Mouse (Mus musculus) kidney, postnatal 36 days (tissue): ENCODE measurements around the gene Cacng7.
A peak's percentile ranks its signal among the peaks of the same experiment; 100 is the strongest.

ENCODE experiments used
- DNase-seq, 2 experiments: peaks; one replicate each; pipeline ENCODE4 v3.0.0; 2021 to 2022; ENCODE audit warnings: mixed read lengths in 2 of 2

Gene Cacng7

DNA sequence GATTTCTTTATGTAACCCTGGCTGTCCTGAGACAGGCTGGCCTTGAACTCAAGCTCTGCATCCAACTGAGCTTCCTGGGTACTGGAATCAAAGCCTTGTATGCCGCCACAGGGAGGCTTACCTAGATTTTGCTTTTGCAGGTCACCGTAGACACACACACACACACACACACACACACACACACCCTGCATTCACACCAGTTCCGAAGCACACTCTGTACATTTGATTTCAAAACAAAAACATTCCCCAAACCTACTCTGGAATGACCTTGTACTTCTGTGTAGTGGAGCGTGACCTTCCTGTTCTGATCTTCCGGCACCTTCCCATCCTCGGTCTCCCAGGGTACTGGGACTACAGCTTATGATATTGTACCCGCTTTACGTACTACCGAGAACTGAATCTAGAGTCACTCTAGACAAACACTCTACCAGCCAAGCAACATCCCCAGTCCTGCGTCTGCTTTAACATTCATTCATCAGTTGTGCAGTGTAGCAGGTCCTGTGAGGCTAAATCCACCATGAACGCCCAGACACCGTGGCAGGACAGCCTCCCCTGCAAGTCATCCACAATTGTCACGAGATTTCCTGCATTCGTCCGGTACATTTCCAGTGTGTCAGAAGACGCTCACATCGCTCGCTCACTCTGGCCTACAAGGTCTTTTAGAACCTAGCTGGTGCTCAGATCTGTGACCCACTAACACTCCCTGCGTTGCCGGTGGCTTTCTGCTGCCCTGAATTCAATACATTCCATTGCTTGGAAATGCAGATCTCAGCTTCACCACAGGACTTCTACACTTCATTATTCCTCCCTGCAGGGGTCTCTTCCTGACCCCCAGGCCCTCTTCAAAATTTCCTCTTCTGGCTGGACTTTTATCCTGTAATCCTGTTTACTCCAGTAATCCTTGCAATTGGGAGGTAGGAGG is 14.9 kb downstream of the Cacng7 start:
- DNase-seq: no peak

GRCm38 (mm10) chr7:3348326-3348725 is 15.6 kb downstream of the Cacng7 start:
- DNase-seq: no peak

DNA sequence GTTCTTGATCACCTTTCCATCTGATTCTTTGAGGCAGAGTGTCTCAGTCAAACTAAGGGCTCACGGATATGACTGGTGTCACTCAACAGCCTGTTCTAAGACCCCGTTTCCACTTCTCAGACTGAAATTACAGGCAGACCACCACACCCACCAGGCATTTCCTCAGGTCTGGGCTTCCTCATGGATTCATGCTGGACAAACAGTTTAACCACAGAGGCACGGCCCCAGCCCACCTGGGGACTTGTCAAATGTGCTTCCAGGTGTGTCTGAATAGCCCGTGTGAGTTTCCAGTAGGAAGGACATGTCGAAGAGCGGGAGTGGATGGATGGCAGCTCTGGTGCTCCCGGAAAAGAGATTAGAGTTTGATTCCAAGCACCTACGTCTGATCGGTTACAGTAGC is 17.0 kb downstream of the Cacng7 start:
- DNase-seq: no peak

- no peak for DNase-seq
Measured at GRCm38 (mm10) chr7:3351536-3351935, 18.8 kb downstream of the Cacng7 start.

- no peak for DNase-seq
Measured at GRCm38 (mm10) chr7:3354850-3355249, 22.1 kb downstream of the Cacng7 start.

DNA sequence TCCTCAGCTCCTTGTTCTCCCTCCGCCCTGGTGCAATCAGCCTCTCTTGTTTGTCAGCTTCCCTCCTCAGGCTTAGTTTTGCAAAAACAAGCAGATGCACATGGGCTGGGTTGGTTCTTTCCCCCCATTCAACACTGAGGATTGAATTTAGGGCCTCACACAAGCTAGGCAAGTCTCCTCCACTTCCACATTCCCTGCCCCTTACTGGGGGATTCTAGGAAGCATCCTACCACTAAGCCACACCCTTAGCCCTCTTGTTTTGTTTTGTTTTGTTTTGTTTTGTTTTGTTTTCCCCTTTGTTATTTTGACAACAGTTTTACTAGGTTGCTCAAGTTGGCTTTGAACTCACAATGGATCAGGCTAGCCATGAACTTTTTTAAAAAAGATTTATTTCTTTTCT is 27.9 kb downstream of the Cacng7 start:
- no peak for DNase-seq

DNA sequence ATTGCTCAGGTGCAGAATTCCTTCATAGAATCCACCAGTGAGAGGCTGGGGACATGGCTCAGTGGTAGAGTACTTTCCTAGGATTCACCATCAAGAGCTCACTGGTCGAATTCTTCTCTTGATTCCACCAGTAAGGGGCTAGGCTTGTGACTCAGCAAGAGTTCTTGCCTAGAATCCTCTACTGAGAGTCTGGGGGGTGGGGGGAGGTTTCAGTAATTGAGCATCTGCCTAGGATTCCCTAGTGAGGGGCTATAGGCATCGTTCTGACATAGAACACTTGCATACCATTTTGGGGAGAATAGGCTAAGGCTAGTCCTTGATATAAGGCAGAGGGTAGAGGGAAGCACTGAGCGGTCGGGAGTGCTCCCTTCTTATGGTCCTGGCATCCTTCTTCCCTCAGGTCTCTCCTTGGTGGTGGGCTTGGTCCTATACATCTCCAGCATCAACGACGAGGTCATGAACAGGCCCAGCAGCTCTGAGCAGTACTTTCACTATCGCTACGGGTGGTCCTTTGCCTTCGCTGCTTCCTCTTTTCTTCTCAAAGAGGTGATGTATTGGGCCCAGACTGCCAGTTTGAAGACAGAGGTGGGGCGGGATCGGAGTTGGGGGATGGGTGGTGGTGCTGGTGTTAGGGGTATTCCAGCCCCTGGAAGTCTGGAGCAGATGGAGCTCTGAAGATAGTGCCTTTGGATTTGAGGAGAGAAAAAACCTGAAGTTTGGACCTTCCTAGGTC is 33.0 kb downstream of the Cacng7 start:
- DNase-seq: no peak

DNA sequence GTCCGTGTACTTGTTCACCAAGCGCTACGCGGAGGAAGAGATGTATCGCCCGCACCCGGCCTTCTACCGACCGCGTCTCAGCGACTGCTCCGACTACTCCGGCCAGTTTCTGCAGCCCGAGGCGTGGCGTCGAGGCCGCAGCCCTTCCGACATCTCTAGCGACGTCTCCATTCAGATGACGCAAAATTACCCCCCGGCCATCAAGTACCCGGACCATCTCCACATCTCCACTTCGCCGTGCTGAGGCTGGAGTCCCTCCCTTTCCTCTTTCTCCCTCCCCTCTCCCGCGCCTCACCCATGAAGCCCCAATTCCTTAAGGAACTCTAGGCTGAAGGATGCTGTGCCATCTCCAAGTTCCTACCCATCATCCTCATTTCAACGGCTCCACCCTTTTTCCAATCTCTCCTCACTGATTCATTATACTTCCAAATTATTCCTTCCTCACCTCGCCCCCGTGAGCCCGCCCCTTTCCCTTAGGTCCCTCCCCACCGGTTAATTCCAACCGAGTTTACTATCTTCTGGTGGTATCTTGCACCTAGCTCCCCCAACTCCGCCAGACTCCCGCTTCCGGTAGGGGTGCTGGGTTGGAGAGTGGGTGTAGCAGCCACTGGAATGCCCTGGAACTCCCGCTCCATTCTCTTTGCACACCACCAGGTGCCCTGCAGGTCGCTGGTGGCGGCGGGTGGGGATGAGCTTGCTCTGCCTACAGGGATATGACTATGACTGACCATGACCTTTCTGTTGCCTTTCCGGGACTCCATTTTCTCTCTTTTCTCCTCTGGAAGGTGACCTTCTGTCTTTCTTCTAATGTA is 34.2 kb downstream of the Cacng7 start:
- DNase-seq: peak in 1 of 2 experiments; percentile 17

DNA sequence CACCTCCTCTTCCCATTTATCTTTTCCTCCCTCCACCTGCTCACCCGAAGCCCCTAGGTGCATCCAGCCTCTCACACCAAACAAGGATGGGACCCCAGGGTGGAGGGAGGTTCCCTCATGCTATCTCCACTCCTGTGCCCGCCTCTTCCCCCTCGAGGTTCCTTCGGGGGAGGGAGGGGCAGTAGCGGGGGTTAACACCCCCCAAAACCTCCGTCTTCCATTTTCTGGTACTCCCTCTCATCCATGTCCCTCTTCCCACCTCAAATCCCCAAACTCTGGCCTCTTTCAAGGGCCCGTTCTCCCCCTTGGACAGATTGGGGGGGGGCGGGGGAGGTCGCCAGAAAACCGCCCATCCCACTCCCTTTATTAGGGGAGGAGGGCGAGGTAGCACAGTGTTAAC is 34.8 kb downstream of the Cacng7 start:
- no peak for DNase-seq

DNA sequence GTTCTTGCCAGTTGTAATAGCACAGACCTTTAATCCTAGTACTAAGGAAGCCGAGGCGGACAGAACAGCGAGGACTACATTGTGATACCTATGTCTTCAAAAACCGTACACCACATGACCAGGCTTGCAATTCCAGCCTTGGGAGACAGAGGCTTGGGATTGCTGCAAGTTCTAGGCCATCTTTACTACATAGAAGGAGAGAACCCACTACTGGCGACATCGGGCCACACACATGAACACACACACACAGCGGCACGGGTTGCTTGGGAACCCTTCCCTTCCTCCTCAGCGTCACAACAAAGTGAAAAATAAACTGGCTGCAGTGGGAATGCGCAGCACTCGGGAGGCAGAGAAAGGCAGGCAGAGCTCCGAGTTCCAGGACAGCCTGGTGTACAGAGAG is 35.6 kb downstream of the Cacng7 start:
- no peak for DNase-seq

DNA sequence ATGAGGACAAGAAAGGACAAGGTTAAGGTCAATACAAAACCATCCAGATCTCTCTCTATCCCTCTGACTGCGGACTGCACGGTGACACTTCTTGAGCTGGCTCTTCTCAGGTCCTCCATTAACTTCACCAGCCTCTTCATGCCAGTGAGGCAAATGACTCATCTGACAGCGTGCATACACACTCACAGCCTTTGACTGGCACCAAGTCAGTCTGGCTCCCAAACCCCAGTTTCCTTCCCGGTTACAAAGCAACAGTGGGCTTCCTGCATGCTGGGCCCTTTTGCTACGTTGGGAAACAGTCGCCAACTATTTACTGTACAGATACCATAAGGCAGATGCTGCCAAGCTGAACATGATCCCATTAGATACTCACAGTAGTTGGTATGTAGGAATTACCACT is 36.4 kb downstream of the Cacng7 start:
- no peak for DNase-seq

DNA sequence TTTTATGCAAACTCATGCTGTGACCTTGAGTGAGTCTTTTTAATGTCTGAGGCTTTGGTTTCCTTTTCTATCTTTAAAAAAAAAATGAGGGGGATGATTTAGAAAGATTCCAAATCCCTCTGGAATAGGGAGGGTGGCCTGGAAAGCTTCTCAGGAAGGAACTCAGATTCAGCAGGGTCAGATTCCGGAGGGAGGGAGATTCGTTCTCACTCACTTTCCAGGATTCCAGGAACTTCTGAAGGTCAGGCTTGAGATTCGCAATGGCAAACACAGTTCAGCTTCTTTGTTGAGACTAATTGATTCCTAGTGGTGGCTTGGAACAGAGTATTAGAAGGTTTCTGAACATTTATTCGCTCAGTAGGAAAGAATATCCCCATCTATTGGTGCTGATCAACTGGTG is 37.7 kb downstream of the Cacng7 start:
- DNase-seq: peak; percentile 17 to 23

GRCm38 (mm10) chr7:3372376-3372775 is 39.6 kb downstream of the Cacng7 start:
- no peak for DNase-seq

- DNase-seq: no peak
Measured at GRCm38 (mm10) chr7:3373754-3374153, 41.0 kb downstream of the Cacng7 start.

- DNase-seq: peak; percentile 49 to 72
Measured at GRCm38 (mm10) chr7:3376831-3377230, 44.1 kb downstream of the Cacng7 start.

DNA sequence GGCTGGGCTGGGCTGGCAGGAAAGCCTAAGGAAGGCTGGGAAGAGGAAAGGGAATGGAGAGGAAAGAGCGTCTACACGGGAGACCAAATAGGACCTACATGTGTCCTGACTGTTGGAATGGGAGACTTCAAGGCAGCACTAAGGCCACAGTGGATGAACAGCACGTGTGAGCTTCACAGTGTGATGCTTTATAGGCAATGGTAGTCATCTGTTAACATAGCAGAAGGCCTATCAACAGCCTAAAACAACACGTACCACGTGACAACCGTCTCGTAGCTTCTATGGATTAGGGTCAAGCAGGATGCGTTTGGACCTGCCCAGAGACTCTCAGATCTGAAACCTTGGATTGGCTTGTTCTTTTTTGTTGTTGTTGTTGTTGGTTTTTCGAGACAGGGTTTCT is 49.4 kb downstream of the Cacng7 start:
- no peak for DNase-seq

DNA sequence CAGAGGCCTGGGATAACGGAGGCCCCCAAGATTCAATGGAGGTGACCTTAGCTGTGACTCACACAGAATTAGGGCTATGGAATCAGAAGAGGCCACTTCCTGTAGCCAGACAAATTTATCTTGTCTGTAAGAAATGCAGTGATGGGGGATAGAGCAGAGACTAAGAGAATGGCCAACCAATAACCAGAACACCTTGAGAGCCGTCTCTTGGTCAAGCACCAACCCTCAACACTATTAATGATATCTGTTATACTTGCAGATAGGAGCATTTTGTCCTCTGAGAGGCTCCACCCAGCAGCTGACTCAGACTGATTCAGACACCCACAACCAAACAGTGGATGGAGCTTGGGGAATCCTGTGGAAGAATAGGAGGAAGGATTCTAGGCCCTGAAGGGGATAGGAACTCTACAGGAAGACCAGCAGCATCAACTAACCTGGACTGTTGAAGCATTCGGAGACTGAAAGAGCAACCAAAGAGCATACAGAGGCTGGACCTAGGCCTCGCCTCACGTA is 52.1 kb downstream of the Cacng7 start:
- no peak for DNase-seq

GRCm38 (mm10) chr7:3386036-3386730 is 53.4 kb downstream of the Cacng7 start:
- no peak for DNase-seq

DNA sequence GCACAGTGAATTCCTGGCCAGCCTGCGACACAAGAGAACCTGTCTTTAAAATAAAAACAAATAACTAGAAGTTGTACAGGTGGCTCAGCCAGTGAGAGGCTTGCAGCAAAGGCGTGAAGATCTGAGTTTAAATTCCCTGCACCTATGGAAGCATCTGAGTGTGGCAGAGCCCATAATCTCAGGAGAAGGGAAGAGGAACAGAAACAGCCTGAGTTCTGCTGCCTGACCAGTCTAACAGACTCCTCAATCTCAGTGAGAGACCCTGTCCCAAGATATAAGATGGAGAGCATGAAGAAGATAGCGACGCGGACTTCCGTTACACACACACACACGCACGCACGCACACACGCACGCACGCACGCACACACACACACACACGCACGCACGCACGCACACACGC is 55.0 kb downstream of the Cacng7 start:
- DNase-seq: no peak

DNA sequence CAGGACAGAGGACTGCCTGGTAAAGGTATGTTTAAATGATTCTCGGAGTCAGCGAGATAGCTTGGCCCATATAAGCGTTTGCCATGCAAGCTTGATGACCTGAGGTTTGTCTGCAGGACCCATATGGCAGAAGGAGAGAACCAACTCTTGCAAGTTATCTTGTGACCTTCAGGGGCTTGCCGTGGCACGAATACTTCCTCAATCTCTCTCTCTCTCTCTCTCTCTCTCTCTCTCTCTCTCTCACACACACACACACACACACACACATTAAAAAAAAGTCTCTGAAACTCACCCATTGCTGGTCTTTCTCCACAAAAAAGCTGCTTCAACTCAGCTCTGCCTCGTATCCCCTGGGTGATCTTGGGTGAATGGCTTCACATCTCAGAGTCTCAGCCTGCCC is 56.1 kb downstream of the Cacng7 start:
- no peak for DNase-seq

DNA sequence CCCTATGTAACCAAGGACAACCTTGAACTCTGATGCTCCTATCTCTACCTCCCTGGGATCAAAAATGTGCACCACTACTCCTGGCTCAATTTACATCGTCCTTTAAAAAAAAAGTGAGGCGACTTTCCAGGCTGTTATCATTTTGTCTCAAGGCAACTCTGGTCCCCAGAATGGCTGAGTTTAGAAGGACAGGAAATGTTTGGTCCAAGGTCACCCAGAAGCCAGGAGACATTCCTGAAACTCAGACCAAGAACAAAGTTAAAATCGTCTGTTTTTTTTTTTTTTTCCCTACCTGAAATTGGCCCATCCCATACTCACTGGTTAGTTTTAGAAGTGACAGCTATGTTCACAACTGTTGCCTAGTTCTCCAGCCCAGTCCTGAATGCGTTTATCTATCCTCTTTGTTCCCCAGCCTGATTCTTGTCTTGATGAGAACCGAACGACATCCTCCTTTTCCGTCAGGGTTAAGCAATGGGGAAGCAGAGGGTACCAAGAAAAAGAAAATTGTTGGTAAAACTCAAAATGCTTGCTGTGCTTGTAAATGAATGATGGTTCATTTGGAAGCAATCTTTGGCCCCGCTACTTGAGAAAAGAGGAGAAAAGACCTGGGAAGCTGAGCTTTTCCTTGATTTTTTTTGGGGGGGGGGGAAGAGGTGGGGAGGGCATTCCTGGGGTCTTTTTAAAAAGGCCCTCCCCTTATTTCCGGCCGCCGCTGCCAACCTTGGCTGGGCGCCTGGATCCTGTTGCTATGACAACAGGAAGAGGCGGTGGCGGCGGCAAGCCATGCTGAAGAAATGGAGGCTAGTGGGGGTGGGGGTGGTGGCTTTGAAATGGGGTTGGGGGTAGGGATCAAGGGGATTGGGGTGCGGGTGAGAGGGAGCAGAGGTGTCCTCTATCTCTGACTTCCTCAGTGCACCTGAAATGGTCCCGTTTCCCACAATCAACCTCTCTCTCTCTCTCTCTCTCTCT is 57.0 kb downstream of the Cacng7 start:
- peak; percentile 56 to 80 for DNase-seq
